In genomic region chr11:29645411-29646066, GRCm38 (mm10) we compare ENCODE assay signal across 10 mouse cellular contexts. TPM values are rescaled to one million over a fixed set of nuclear protein-coding genes. Genes with fewer than 3 reads are reported as not detected.
DNase-seq lines count a peak whose midpoint lies in the region; ATAC-seq lines count a peak whose summit lies in the region.
"Had no signal": no experiment of that assay in that cellular context is flagged by ENCODE, and none has a peak within 500 bp of the region (broad histone marks: within the 10 kb centered on the region; RNA-seq: fewer than 3 reads in every experiment).

No protein-coding gene starts in this region.

- no peak overlapping the region for H3K9ac ChIP-seq in heart, embryonic 15.5 days
- no peak overlapping the region for H3K9ac ChIP-seq in midbrain, embryonic 11.5 days (ENCODE audit: low read length)

- no peak overlapping the region for H3K4me3 ChIP-seq in heart, embryonic 15.5 days
- H3K4me3 ChIP-seq in midbrain, embryonic 11.5 days (ENCODE audit: low read depth, low read length) = no peak overlapping the region

- H3K27ac ChIP-seq in heart, embryonic 15.5 days = 0 out of 2 replicates have a peak overlapping the region, but pooled peaks have one; percentile 15
- no peak overlapping the region for H3K27ac ChIP-seq in midbrain, embryonic 11.5 days (ENCODE audit: low read depth, low read length)

- 55% methylated on average over 5 of the region's 5 CpGs for WGBS in heart, embryonic 15.5 days
- 87% methylated on average over 5 of the region's 5 CpGs for WGBS in midbrain, embryonic 11.5 days

- ATAC-seq in heart, embryonic 15.5 days (replicated peaks; ENCODE audit: insufficient number of reproducible peaks, insufficient read depth, low FRiP score, low read depth) = no peak
- peak; percentile 72 for ATAC-seq in megakaryocyte progenitor cell, adult 5-6 weeks (replicated peaks; ENCODE audit: poor library complexity)
- ATAC-seq in midbrain, embryonic 11.5 days (ENCODE audit: low FRiP score) = no peak

- no peaks in the 10 kb centered on the region for H3K27me3 ChIP-seq in heart, embryonic 15.5 days
- no peaks in the 10 kb centered on the region for H3K27me3 ChIP-seq in midbrain, embryonic 11.5 days (ENCODE audit: control insufficient read depth, insufficient read depth, low read length)

- peaks cover 12% of the 10 kb centered on the region for H3K4me1 ChIP-seq in heart, embryonic 15.5 days (replicated peaks)
- H3K4me1 ChIP-seq in midbrain, embryonic 11.5 days (ENCODE audit: control insufficient read depth, insufficient read depth, low read length) = no peaks in the 10 kb centered on the region

- H3K36me3 ChIP-seq in heart, embryonic 15.5 days = no peaks in the 10 kb centered on the region
- H3K36me3 ChIP-seq in midbrain, embryonic 11.5 days (ENCODE audit: control insufficient read depth, insufficient read depth, low read length) = no peaks in the 10 kb centered on the region

- DNase-seq in heart, adult 18-20 months = peak; percentile 35 to 42
- DNase-seq in heart, postnatal 4 days = no peak
- peak; percentile 69 for DNase-seq in NIH3T3 (ENCODE audit: low read depth)
- DNase-seq in right cerebral cortex, adult 18-20 months = no peak
- no peak for DNase-seq in midbrain, embryonic 11.5 days (ENCODE audit: low spot score, missing footprints)
- no peak for DNase-seq in spleen, adult 18-20 months
- DNase-seq: kidney, adult 2 months; lung, postnatal 10 days had no signal

- H3K9me3 ChIP-seq in heart, embryonic 15.5 days (replicated peaks) = no peaks in the 10 kb centered on the region
- no peaks in the 10 kb centered on the region for H3K9me3 ChIP-seq in midbrain, embryonic 11.5 days (ENCODE audit: control insufficient read depth, low read length)

- no peak overlapping the region for H3K4me2 ChIP-seq in heart, embryonic 15.5 days
- H3K4me2 ChIP-seq in midbrain, embryonic 11.5 days = no peak overlapping the region

RNA-seq across cellular contexts. Expression of gene Rtn4, which starts 47.2 kb away (rescaled TPM):
- 100 to 1,000 TPM in 1 of 2 experiments, 10 to 100 TPM in 1; 93.0 to 102 TPM for total RNA-seq in heart, adult 18-20 months (2021)
- total RNA-seq in heart, postnatal 4 days (2021) = 100 to 1,000 TPM; 231 to 239 TPM
- 57.4 and 59.5 TPM in 2 replicates for polyA plus RNA-seq in heart, embryonic 15.5 days (2015; fragmentation: Nextera tagmentation; extraction: Ambion mirVana)
- 61.2 and 72.2 TPM in 2 replicates for total RNA-seq in megakaryocyte progenitor cell, adult 5-6 weeks (2015)
- 64.1 and 72.3 TPM in 2 replicates for total RNA-seq in megakaryocyte progenitor cell, adult 5-6 weeks (2017)
- 75.3 and 78.3 TPM in 2 replicates for polyA plus RNA-seq in midbrain, embryonic 11.5 days (2014; fragmentation: Nextera tagmentation; extraction: Ambion mirVana)

Comparison
In these comparisons a context has a peak if more than half of its experiments do, and no peak if none do; other contexts are left out.
1. DNase-seq: peak in heart, adult 18-20 months (2 of 2) and NIH3T3 (single experiment); none in heart, postnatal 4 days (single experiment), right cerebral cortex, adult 18-20 months (single experiment), midbrain, embryonic 11.5 days (single experiment) and spleen, adult 18-20 months (0 of 2).